Mouse (Mus musculus) thymus, postnatal 25 days (tissue): ENCODE results near the gene Vwa8.

Experiments used
- DNase-seq: peaks from one replicate; pipeline ENCODE4 v3.0.0; 2022

Gene Vwa8

DNA sequence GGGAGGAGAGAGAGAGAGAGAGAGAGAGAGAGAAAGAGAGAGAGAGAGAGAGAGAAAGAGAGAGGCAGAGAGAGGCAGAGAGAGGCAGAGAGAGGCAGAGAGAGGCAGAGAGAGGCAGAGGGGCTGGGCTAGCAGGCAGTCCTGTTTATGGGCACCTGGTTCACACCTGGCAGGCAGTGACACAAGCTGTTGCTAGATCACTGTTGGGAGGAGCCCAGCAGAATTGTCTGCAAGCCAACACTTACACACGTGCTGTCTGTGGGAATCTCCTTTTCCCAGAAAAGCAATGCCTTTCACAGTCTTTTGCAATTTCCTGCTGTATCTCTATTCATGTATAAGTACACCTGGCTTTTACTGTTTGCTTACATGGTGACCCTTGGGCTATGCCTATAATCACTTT lies 260.5 kb downstream of the Vwa8 start:
- DNase-seq: no peak

GRCm38 (mm10) chr14:79110012-79110411 lies 261.2 kb downstream of the Vwa8 start:
- no peak for DNase-seq

DNA sequence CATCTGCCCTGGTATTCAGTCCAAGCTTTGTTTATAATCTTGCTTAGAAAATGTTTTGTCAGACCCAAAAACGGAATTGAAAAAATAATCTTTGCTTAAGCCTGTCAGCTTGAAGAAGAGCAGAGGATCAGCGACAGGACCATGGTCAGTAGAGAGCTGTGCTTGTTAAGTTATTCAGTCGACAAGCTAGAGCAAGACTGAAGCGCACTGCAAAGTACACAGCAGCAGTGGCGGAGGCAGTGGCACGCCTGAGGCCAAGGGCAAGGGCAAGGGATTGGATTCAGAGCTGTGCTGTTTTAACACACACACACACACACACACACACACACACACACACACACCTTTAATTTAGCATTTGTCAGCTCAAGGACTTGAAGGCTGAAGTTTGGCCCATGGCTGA lies 263.2 kb downstream of the Vwa8 start:
- DNase-seq: no peak

- DNase-seq: no peak
These were observed 265.9 kb downstream of the Vwa8 start for GRCm38 (mm10) chr14:79114526-79115383.

DNA sequence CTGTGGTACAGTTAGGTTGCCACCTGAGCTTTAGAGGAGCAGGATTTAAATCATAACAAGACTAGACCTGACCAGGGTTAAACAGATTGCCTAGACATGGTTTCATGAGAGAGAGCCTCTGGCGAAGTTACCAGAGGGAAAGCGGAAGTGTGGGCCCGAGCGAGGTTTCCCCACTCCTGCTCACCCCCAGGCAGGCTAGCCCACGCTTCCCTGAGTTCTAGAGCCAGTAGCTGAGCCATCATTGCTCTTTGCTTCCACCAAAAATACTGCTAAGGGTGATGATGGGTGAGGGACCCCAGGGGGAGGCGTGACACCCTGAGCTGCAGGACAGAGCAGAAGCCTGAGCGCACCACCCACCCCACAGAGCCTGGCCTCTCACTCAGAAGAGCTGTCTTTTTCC lies 269.6 kb downstream of the Vwa8 start:
- no peak for DNase-seq

GRCm38 (mm10) chr14:79119354-79119753 lies 270.5 kb downstream of the Vwa8 start:
- no peak for DNase-seq

DNA sequence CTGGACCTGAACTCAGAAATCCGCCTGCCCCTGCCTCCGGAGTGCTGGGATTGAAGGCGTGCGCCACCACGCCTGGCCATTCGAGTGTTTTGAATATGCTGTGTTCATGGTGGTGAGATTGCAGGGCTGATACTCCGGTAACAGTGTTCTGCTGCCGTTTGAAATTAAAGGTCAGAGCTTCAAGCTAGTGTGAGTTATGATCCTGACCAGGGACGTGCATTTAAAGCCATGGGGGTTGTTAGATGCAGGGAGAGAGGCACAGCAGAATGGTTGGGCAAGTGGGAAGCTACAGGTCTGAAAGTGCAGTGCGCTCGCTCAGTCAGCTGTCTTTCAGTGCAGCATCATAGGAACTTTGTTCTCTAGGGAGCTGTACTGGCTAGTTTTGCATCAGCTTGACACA lies 271.8 kb downstream of the Vwa8 start:
- no peak for DNase-seq

DNA sequence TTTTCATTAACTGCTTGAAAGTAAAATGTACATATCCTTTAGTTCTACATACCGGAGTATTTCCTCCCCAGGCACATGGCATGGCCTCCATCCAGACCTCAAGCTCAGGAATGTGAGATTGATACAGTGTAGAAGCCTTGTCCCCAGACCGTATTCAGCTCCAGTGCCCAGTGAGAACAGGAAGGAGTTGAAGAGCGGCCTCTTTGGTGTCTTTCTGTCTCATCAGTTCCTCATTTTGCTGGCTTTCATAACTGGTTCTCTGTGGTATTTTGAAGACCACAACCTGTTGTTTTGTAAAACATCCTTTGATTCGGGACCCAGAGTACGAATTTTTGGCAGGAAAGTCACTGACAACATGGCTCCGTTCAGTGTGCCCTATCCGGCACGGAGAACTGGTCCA lies 274.6 kb downstream of the Vwa8 start:
- no peak for DNase-seq

GRCm38 (mm10) chr14:79124643-79125042 lies 275.8 kb downstream of the Vwa8 start:
- peak; percentile 73 for DNase-seq

DNA sequence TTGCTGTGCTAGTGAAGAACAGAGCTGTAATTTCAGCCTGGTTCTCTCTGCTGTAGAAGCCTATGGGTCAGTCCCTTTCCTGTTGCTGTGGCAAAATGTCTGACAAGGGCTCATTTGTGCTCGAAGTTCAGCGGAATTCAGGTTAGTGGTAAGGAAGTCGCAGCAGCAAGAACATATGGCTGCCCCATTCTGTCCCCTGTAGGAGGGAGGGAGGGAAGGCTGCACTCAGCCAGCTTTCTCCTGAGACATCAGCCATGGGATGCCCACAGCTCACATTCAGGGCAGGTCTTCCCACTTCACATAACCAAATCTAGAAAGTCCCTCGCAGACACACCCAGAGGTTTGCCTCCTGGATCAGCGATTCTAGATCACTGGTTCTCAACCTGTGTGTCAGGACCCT lies 277.3 kb downstream of the Vwa8 start:
- DNase-seq: peak; percentile 45

DNA sequence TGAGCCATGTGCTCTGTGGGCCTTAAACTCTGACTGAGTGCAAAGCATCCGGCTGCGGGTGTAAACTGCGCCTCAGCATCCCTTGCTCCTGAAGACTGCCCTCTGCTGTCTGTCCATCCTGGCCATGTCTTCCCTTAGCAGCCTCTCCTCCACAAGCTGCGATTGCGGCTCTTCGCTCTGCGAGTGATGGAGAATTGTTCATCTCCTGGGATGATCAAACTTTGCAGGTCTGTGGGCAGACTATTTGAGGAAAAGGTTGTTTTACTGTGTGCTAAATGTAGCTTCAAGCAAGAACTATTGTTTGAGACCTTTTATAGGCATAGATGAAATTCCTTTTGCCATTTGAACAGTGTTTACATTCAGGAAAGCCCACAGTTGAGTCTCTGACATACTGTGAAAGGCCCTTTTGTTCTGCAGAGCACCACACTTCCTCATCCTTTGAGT lies 286.1 kb downstream of the Vwa8 start:
- no peak for DNase-seq

DNA sequence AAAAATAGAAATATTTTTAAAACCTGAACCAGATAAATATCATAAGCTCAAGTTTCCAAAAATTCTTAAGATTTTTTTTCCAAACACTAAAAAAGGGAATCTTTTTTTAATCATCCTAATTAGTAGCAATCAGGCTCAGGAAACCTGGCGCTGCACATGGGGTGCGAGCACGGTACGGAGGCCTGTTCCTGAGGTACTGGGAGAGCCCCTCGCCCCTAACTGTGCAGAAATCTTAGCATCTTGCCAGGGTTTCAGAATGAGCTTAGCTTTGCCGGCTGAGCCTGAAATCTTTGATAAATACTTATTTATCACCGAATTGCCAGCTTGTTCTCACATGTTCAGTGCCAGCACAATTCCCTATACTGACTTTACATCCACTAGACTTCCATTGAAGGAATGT lies 286.6 kb downstream of the Vwa8 start:
- no peak for DNase-seq

DNA sequence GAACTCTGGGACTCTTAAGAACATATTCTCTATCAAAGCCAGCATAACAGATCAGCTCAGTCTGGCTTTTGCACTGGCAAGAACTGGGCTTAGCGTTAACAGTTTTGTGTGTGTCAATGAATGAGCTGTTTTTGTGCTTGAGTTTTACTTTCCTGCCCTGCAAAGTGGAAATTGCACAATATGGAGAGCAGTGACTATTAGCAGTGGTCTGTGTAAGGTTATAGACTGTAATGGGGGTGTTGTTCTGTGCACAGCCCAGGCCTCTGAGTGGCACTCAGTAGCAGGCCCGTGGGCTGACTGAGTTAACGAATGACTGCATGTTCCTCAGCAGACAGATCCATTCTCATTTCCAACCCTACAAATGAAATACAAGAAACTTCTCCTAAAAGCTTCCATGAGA lies 287.7 kb downstream of the Vwa8 start:
- no peak for DNase-seq

- no peak for DNase-seq
These were observed 288.2 kb downstream of the Vwa8 start for GRCm38 (mm10) chr14:79137100-79137499.

- no peak for DNase-seq
These were observed 290.3 kb downstream of the Vwa8 start for GRCm38 (mm10) chr14:79139096-79139651.

DNA sequence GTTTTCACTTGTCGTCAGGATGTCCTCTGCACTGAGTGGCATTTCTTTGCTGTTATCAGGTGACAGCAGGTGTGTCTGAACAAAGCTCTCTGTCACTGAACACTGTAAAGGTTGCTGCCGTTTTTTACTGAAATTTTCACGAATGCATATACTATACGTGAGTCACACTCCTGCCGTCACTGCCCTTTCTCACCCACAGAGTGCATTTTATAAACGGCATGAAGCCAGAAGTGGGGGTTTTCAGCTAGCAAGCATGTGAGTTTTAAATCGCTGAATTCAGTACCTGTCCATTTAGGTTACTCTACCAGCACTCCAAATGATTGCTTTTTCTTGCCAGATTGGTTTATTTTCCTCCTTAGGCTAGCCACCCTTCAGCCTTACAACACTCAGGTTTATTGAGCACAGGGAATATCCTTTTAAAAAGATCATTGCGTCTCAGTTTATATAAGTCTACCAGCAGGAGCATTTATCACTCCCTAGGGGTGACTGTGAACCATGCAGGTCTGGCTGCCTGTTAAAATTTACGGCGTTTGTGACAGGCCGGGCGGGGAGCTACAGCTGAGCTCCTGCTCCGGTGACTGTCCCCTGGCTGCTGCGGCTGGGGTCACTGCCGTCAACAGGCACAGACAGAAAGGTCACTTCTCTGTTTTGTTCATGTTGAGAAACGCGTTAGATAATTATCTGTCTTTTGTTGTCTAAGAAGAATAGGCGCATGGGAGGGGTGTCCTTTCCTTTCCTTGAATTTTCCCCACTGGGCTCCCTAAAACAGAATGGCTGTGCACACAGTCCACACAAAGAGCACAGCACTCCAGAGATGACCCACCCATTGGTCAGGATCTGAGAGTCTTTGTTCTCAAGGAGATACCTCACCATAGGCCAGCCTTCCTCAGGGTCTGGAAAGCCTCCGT lies 291.3 kb downstream of the Vwa8 start:
- DNase-seq: no peak

DNA sequence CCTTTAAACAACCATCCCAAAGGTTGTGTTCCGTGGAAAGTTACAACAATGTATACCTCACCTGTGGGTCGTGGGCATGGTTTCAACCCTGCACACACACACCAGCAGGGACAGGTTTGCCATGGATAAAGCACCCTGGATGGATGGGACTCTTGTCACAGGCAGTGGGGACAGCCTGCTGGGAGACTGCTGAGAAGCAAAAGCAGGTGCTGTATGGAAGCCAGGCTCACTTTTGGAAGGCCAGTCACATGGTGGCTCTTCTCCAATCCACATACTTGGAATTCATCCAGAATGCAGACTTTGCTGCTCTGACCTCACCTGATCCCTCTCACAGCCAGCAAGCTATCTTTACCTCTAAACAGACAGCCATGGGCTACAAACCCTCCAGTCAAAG lies 292.0 kb downstream of the Vwa8 start:
- no peak for DNase-seq

DNA sequence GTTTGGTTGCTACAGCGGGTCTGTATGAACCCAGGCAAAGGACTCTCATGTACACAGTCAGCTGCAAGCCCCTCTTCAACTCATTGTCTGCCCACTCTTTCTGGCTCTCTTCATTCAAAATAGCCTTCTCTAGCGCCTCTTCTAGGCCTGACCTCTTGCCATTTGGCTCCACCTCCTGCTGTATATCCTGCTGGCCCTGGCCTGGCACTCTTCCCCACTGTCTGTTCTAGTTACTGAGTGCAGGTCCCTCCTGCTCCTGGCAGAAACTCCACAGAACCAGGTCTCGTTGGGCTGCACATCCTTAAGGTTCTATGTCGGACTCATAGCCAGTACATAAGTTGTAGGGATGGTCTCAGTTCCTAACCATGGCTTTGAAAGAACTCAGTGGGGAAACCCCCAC lies 293.5 kb downstream of the Vwa8 start:
- no peak for DNase-seq

DNA sequence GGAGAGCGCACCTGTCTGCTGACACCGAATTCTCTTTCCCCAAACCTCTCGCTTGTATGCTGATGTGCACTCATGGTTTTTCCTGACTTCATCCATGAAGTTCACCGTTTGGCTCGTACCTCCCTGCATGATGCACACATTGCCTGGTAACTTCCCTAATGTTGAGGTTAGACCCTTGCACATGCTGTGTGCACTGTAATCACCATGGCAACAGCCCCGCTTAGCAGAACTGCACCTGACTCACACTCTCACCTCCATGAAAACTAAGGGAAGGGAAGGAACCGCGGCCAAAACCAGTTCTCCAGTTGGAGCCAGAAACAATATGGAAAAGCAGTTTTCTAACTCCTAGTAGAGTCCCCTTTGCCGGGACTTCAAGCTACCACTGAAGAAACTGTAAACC lies 294.8 kb downstream of the Vwa8 start:
- no peak for DNase-seq

DNA sequence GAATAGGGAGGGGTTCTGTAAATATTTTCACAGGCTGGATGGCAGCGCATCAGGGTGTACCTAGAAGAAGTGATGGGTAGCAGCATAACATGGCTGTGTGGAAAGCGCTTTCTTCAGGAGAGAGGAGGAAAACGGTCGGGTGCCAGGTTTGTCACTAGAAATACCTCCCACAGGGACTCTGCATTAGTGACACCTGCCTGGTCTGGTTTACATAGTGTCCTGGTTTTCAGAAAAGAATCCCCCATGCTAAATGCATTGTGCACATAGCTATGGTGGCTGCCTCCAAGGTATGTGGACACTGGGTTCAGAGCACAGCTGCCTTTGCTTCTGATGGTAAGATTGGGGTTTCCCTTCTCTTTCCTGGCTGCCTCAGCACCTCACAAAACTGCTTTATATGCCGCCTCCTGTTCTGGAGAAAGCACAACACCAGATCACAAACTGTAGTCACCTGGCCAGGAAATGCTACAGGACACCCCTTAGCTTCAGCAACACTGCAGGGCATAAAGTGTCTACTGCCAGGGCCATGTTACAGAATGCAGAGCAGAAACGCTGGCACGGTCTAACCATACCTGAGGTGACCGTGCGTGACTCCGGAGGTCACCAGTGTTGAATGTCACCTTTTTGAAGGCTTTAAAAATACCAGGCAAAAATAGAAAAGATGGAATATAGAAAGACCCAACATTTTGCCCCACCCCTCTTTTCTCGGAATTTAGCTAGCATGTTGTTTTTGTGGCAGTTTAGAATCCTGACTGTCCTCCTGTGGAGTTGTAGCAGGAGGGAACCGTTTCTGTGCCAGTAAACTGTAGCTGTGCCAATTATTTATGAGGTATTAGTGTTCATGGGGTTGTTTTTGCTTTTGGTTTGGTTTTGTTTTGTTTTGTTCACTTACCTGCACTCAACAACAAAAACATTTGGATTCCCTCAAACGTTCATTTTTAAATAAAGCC lies 295.7 kb downstream of the Vwa8 start:
- no peak for DNase-seq

- no peak for DNase-seq
These were observed 302.9 kb downstream of the Vwa8 start for GRCm38 (mm10) chr14:79151711-79152110.

GRCm38 (mm10) chr14:79153896-79154295 lies 305.0 kb downstream of the Vwa8 start:
- peak; percentile 70 for DNase-seq
